Mouse (Mus musculus) thymus, adult 2 months (tissue): Measurements from ENCODE around the gene Tnk1.

Experiments
- CTCF ChIP-seq: fragments of 200-500 bp; IDR thresholded peaks from 2 replicates; pipeline ENCODE4 v1.5.1; 2012; ENCODE audit warnings: mild to moderate bottlenecking, control low read depth, low read length, moderate library complexity, borderline replicate concordance; ENCODE audit not compliant: control insufficient read depth, poor library complexity, insufficient read depth; ENCODE audit errors: extremely low read depth
- POLR2A ChIP-seq: fragments of 200-500 bp; IDR thresholded peaks from 2 replicates; pipeline ENCODE4 v1.6.1; 2012; ENCODE audit warnings: mild to moderate bottlenecking, low read length, control low read depth, moderate library complexity; ENCODE audit not compliant: control insufficient read depth, poor library complexity, insufficient read depth; ENCODE audit errors: extremely low read depth

- TF ChIP-seq POLR2A, result no peak
- TF ChIP-seq CTCF, result no peak
Observed at GRCm38 (mm10) chr11:69878952-69879351, 20.4 kb upstream of the Tnk1 start.
